ENCODE assay signal across 12 mouse cellular contexts in genomic region chr13:102925844-102926598, GRCm38 (mm10).
DNase-seq lines count a peak whose midpoint lies in the region; ATAC-seq and TF ChIP-seq lines count a peak whose summit lies in the region.
"Had no signal": no experiment of that assay in that cellular context is flagged by ENCODE, and none has a peak within 500 bp of the region (broad histone marks: within the 10 kb centered on the region; RNA-seq: fewer than 3 reads in every experiment).

No protein-coding gene starts in this region.

- H3K27me3 ChIP-seq in kidney, embryonic 14.5 days (ENCODE audit: control insufficient read depth, insufficient read depth, low read length): no peaks in the 10 kb centered on the region
- no peaks in the 10 kb centered on the region for H3K27me3 ChIP-seq in kidney, postnatal 0 days (ENCODE audit: insufficient read depth, low read length)

- no peaks in the 10 kb centered on the region for H3K36me3 ChIP-seq in kidney, embryonic 14.5 days (ENCODE audit: control insufficient read depth, insufficient read depth, low read length)
- no peaks in the 10 kb centered on the region for H3K36me3 ChIP-seq in kidney, postnatal 0 days (ENCODE audit: insufficient read depth, low read length)

- peak; percentile 57 for TF ChIP-seq CTCF in kidney, postnatal 0 days (IDR thresholded peaks at IDR 0.05; ENCODE audit: low read depth)

- ATAC-seq in kidney, embryonic 14.5 days (ENCODE audit: low FRiP score, low TSS enrichment): no peak
- no peak for ATAC-seq in kidney, postnatal 0 days (replicated peaks; ENCODE audit: low FRiP score, low read depth)
- ATAC-seq: hindbrain, embryonic 16.5 days had no signal

- H3K9ac ChIP-seq in kidney, embryonic 14.5 days (ENCODE audit: low read depth, low read length): no peak overlapping the region
- no peak overlapping the region for H3K9ac ChIP-seq in kidney, postnatal 0 days (ENCODE audit: low read depth, low read length)

- peak; percentile 36 for DNase-seq in embryo, embryonic 10.5 days (ENCODE audit: low spot score)
- no peak for DNase-seq in embryo, embryonic 10 days (ENCODE audit: low spot score)
- peak; percentile 88 for DNase-seq in kidney, adult 9 months
- peak; percentile 41 for DNase-seq in A20 (ENCODE audit: low read depth, low spot score)
- DNase-seq in kidney, postnatal 0 days (ENCODE audit: low spot score): peak; percentile 44
- no peak for DNase-seq in frontal cortex, postnatal 36 days (ENCODE audit: low spot score in 2 of 2)
- no peak for DNase-seq in right cerebral cortex, postnatal 36 days (ENCODE audit: low spot score in 2 of 2)
- DNase-seq: cerebellum, adult 11-12 months; embryo, embryonic 11 days; gastrocnemius, postnatal 10 days had no signal

- H3K9me3 ChIP-seq in kidney, embryonic 14.5 days (ENCODE audit: control insufficient read depth, low read length): no peaks in the 10 kb centered on the region
- H3K9me3 ChIP-seq in kidney, postnatal 0 days (replicated peaks; ENCODE audit: low read length): no peaks in the 10 kb centered on the region

- no peak overlapping the region for H3K4me3 ChIP-seq in kidney, embryonic 14.5 days (ENCODE audit: low read length)
- no peak overlapping the region for H3K4me3 ChIP-seq in kidney, postnatal 0 days (replicated peaks; ENCODE audit: low read depth, low read length)

- no peak overlapping the region for H3K4me2 ChIP-seq in kidney, embryonic 14.5 days (replicated peaks; ENCODE audit: low read depth, low read length)
- no peak overlapping the region for H3K4me2 ChIP-seq in kidney, postnatal 0 days (ENCODE audit: low read length)

- WGBS in kidney, embryonic 14.5 days: 79% methylated on average over 7 of the region's 7 CpGs
- WGBS in kidney, postnatal 0 days: 75% methylated on average over 7 of the region's 7 CpGs

- H3K4me1 ChIP-seq in kidney, embryonic 14.5 days (ENCODE audit: control insufficient read depth, insufficient read depth, low read length): no peaks in the 10 kb centered on the region
- H3K4me1 ChIP-seq in kidney, postnatal 0 days (replicated peaks; ENCODE audit: insufficient read depth, low read length): no peaks in the 10 kb centered on the region

- no peak overlapping the region for H3K27ac ChIP-seq in kidney, embryonic 14.5 days (ENCODE audit: low read depth, low read length)
- no peak overlapping the region for H3K27ac ChIP-seq in kidney, postnatal 0 days

Comparison
In these comparisons a context has a peak if more than half of its experiments do, and no peak if none do; other contexts are left out.
1. DNase-seq: peak in embryo, embryonic 10.5 days (single experiment), kidney, adult 9 months (single experiment), A20 (single experiment) and kidney, postnatal 0 days (single experiment); none in embryo, embryonic 10 days (single experiment), frontal cortex, postnatal 36 days (0 of 2) and right cerebral cortex, postnatal 36 days (0 of 2).